Mouse (Mus musculus): Measurements from ENCODE around the gene Arglu1. TPM values are rescaled to one million over a fixed set of nuclear protein-coding genes. Genes with fewer than 3 reads are reported as not detected.

Gene Arglu1
- polyA plus RNA-seq, 1 experiment from 2014 or later = 116 TPM

DNA sequence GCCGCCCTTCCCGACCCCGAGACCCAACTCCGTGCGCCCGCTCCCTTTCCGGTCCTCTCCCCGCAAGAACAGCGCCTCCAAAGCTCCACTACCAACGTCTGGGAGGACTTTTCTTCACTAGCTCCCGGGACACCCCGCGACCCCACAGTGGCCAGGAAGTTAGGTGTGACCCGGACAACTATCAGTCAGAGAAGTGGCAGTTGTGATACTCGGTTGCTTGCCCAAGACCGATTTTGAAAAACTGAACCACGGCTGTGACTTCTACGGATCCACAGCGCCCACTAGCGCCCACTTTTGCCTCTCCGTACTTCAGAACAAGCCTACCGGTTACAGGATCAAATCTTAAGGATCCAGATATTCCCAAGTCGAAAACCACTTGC, 28.6 kb downstream of the Arglu1 start:
- H3K36me3 ChIP-seq (ENCODE audit: control insufficient read depth, insufficient read depth, low read length) = peaks cover 8% of the 10 kb centered on the region; the same call in 1 of the 2 replicates
- peak overlapping the region; percentile 55 for H3K27ac ChIP-seq (replicated peaks; ENCODE audit: low read depth, low read length)
- peak overlapping the region; percentile 69 for H3K4me2 ChIP-seq (ENCODE audit: low read depth, low read length)
- ATAC-seq (ENCODE audit: low read depth) (peak; percentile 3; the same call in 1 of the 2 replicates), DNase-seq (ENCODE audit: low spot score) (peak; percentile 94)
- no peaks in the 10 kb centered on the region for H3K27me3 ChIP-seq (replicated peaks; ENCODE audit: control insufficient read depth, insufficient read depth, low read length)
- peak overlapping the region; percentile 87 for H3K4me3 ChIP-seq (ENCODE audit: low read depth, low read length)
- peaks cover 2% of the 10 kb centered on the region; the same call in 1 of the 2 replicates for H3K4me1 ChIP-seq (ENCODE audit: control insufficient read depth, insufficient read depth, low read length)
- WGBS = 1% methylated on average over 23 of the region's 23 CpGs
- no peaks in the 10 kb centered on the region for H3K9me3 ChIP-seq (ENCODE audit: control insufficient read depth, low read length)
- H3K9ac ChIP-seq (ENCODE audit: low read depth, low read length) = peak overlapping the region; percentile 92

- H3K9me3 ChIP-seq (ENCODE audit: control insufficient read depth, low read length) = no peaks in the 10 kb centered on the region
- ATAC-seq (ENCODE audit: low read depth) (peak; percentile 94), DNase-seq (ENCODE audit: low spot score) (peak; percentile 97)
- peak within 1 kb of the TSS; percentile 81 for H3K27ac ChIP-seq (replicated peaks; ENCODE audit: low read depth, low read length)
- H3K4me2 ChIP-seq (ENCODE audit: low read depth, low read length) = peak within 1 kb of the TSS; percentile 69
- H3K4me1 ChIP-seq (ENCODE audit: control insufficient read depth, insufficient read depth, low read length) = peaks cover 4% of the 10 kb centered on the region; the same call in 1 of the 2 replicates
- H3K27me3 ChIP-seq (replicated peaks; ENCODE audit: control insufficient read depth, insufficient read depth, low read length) = no peaks in the 10 kb centered on the region
- peak within 1 kb of the TSS; percentile 87 for H3K4me3 ChIP-seq (ENCODE audit: low read depth, low read length)
- 0% methylated on average over 24 of the region's 70 CpGs for WGBS
- H3K36me3 ChIP-seq (ENCODE audit: control insufficient read depth, insufficient read depth, low read length) = peaks cover 4% of the 10 kb centered on the region; the same call in 1 of the 2 replicates
- H3K9ac ChIP-seq (ENCODE audit: low read depth, low read length) = peak within 1 kb of the TSS; percentile 92
Measured at GRCm38 (mm10) chr8:8661103-8661758, 29.1 kb downstream of the Arglu1 start, which contains the start of gene Efnb2. Gene Efnb2 (minus strand): TSS chr8:8661242.

GRCm38 (mm10) chr8:8660307-8661098, 29.8 kb downstream of the Arglu1 start:
- peak; percentile 4 for ATAC-seq (ENCODE audit: low read depth)
- peak; percentile 17 for DNase-seq (ENCODE audit: low spot score)
- H3K4me1 ChIP-seq (ENCODE audit: control insufficient read depth, insufficient read depth, low read length) = peaks cover 7% of the 10 kb centered on the region
- H3K9me3 ChIP-seq (ENCODE audit: control insufficient read depth, low read length) = no peaks in the 10 kb centered on the region
- H3K9ac ChIP-seq (ENCODE audit: low read depth, low read length) = peak overlapping the region; percentile 92
- peak overlapping the region; percentile 87 for H3K4me3 ChIP-seq (ENCODE audit: low read depth, low read length)
- no peaks in the 10 kb centered on the region for H3K27me3 ChIP-seq (replicated peaks; ENCODE audit: control insufficient read depth, insufficient read depth, low read length)
- under 1% methylated on average over 52 of the region's 88 CpGs for WGBS
- no peaks in the 10 kb centered on the region for H3K36me3 ChIP-seq (ENCODE audit: control insufficient read depth, insufficient read depth, low read length)
- peak overlapping the region; percentile 69 for H3K4me2 ChIP-seq (ENCODE audit: low read depth, low read length)
- peak overlapping the region; percentile 81 for H3K27ac ChIP-seq (replicated peaks; ENCODE audit: low read depth, low read length)

DNA sequence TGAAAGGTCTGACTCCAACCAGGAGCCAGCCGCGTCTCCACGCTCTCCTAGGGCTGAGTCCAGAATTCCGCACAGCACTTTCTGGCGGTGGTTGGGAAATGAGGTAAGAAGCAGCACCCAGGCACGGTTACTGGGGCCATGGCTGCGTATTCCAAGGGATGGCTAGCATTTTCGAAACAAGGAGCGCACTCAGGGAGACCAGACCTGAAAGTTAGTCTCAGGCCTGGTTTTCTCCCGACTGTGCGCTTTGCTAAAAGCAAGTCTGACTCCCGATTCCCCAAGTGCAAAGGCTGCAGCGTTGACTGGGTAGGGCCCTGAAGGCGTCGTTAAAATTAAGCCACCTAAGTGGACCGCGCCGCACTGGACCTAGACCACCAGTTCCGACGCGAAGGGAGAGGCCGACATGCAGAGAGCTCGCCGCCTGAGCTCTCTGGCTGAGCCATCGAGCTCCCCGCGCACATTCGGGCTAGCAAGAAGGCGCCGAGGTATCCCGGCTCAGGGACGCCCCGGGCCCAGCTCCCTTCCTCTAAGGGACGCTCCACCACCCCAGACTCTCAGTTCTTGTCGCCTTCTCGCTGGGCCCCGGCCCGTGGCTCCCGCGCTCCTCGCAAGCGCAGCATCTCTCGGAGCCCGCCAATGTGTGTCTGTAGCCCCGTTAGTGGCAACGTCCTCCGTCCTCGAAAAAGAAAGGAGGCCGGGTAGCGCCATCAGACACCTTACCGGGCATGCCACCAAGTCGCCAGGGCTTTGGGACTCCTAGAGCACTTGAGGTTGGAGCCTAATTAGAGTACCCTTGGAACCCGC, 30.6 kb downstream of the Arglu1 start:
- Histone ChIP-seq H3K9ac (ENCODE audit: low read depth, low read length) (peak overlapping the region; percentile 92), H3K4me2 (ENCODE audit: low read depth, low read length) (peak overlapping the region; percentile 69), H3K4me3 (ENCODE audit: low read depth, low read length) (peak overlapping the region; percentile 87), H3K27ac (replicated peaks; ENCODE audit: low read depth, low read length) (peak overlapping the region; percentile 81), H3K9me3 (ENCODE audit: control insufficient read depth, low read length) (no peaks in the 10 kb centered on the region), H3K27me3 (replicated peaks; ENCODE audit: control insufficient read depth, insufficient read depth, low read length) (no peaks in the 10 kb centered on the region), H3K4me1 (ENCODE audit: control insufficient read depth, insufficient read depth, low read length) (peaks cover 15% of the 10 kb centered on the region), H3K36me3 (ENCODE audit: control insufficient read depth, insufficient read depth, low read length) (no peaks in the 10 kb centered on the region)
- no peak for ATAC-seq (ENCODE audit: low read depth)
- DNase-seq (ENCODE audit: low spot score) = peak; percentile 51
- WGBS = under 1% methylated on average over 40 of the region's 53 CpGs

DNA sequence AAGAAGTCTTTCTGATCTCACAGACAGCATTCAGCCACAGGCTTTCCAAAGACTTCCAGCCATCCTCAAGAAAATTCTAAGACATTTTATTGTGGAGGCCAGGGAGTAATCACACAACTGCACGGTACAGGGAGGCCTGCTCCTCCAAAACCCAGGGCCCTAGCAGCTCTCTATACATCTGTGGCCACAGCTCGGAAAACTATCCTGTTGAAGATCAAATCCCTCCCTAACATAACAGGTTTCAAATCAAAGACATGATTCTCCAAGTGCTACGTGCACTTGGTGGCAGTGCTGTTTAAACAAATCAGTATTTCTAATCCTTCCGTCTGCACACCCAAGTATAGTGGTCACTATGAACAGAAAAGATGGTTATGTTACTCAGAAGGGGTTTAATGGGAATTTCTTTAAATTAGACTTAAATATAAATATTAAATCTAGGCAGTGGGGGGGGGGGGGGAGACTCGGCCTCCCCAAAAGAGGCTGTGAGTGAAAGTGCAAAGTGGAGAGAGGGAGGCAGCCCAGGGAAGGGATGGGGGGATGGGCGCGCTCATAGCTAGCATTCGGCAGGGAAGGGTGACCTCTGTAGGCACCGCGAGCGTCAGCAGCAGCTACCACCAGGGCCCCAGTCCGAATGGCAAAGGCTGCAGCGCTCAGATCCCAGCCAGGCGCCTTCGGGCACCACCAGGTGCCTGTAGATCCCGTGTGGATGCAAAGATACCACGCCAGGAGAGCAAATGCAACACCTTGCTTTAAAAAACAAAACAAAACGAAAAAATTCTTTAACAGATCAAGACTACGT, 31.7 kb downstream of the Arglu1 start:
- H3K27ac ChIP-seq (replicated peaks; ENCODE audit: low read depth, low read length) = peak overlapping the region; percentile 81
- H3K9ac ChIP-seq (ENCODE audit: low read depth, low read length) = peak overlapping the region; percentile 92
- 3% methylated on average over 18 of the region's 19 CpGs for WGBS
- H3K36me3 ChIP-seq (ENCODE audit: control insufficient read depth, insufficient read depth, low read length) = no peaks in the 10 kb centered on the region
- ATAC-seq (ENCODE audit: low read depth) = peak; percentile 51
- no peaks in the 10 kb centered on the region for H3K27me3 ChIP-seq (replicated peaks; ENCODE audit: control insufficient read depth, insufficient read depth, low read length)
- peak; percentile 96 for DNase-seq (ENCODE audit: low spot score)
- no peaks in the 10 kb centered on the region for H3K9me3 ChIP-seq (ENCODE audit: control insufficient read depth, low read length)
- peak overlapping the region; percentile 69 for H3K4me2 ChIP-seq (ENCODE audit: low read depth, low read length)
- H3K4me3 ChIP-seq (ENCODE audit: low read depth, low read length) = peak overlapping the region; percentile 87
- peaks cover 22% of the 10 kb centered on the region for H3K4me1 ChIP-seq (ENCODE audit: control insufficient read depth, insufficient read depth, low read length)

DNA sequence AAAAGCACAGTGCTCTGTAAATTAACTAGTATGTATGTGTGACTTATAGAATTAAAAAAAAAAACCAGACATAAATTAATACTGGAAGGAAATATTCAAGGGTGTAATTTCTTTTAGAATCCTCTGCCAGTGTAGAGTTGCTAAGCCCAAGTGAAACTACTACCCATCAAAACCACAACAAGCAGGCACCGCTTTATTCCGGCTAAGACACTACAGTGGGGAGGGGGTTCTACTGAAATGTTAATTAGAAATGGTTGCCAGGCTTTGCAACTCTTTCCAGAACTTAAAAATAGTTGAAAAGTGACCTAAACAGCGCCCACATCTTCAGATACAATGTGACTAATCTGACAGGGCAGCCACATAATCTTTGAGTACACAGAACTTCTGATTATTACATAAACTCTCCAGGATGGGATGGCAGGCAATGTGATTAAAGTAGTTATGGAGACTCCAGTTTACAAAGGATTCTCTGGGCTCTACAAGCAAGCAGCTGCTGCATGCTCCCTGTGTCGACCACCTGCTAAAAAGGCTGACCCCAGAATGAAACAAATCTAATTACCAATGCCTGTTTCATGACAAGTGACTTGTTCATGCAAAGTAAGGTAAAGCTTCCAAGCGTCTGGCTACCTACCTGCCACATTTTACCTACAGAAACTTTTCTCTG, 32.5 kb downstream of the Arglu1 start:
- H3K36me3 ChIP-seq (ENCODE audit: control insufficient read depth, insufficient read depth, low read length) = no peaks in the 10 kb centered on the region
- H3K27me3 ChIP-seq (replicated peaks; ENCODE audit: control insufficient read depth, insufficient read depth, low read length) = no peaks in the 10 kb centered on the region
- peak overlapping the region; percentile 35 for H3K27ac ChIP-seq (replicated peaks; ENCODE audit: low read depth, low read length)
- ATAC-seq (ENCODE audit: low read depth) = no peak
- H3K4me2 ChIP-seq (ENCODE audit: low read depth, low read length) = peak overlapping the region; percentile 69
- H3K4me1 ChIP-seq (ENCODE audit: control insufficient read depth, insufficient read depth, low read length) = peaks cover 26% of the 10 kb centered on the region
- peak; percentile 48 for DNase-seq (ENCODE audit: low spot score)
- no peaks in the 10 kb centered on the region for H3K9me3 ChIP-seq (ENCODE audit: control insufficient read depth, low read length)
- peak overlapping the region; percentile 87 for H3K4me3 ChIP-seq (ENCODE audit: low read depth, low read length)
- peak overlapping the region; percentile 92 for H3K9ac ChIP-seq (ENCODE audit: low read depth, low read length)
- 25% methylated on average over 5 of the region's 5 CpGs for WGBS

DNA sequence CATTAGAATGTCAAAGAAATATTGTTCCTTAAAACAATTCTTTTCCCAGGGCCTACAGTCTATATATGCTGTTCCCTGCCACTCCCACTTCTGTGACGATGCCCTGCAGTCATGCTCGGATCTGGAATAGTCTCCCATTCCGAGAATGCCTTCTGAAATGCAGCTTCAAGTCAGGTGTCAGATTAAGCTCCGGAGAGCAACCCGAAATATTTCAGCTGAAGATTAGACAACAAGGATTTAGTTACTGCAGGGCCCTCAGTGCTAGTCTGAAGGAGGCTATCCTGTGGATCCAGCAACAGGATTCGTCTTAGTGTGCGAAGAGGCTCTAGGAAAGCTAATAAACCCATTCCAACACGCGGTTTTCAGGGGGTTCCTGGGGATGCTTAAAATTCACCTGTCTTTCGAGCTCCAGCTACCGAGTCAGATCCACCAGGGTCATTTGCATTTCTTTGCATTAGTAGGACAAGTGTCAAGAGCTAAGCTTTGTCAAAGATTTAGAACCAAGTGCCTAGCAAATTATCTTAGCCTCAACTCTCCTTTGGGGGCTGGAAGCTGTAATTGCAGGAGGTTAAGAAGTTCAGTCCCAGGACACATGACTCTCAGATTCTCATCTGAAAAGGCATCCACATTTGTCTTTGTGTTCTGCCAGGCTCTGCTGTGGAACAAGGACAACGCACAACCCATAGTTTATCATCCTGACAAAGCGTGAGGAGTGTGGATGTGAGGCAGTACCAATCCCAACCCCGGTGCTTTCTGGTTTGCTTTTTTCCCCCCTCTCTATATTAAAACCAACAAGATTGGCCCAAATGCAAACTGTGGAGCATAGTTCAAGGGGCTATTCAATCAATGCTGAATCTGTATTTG, 33.5 kb downstream of the Arglu1 start:
- Histone ChIP-seq H3K36me3 (ENCODE audit: control insufficient read depth, insufficient read depth, low read length) (no peaks in the 10 kb centered on the region), H3K9me3 (ENCODE audit: control insufficient read depth, low read length) (no peaks in the 10 kb centered on the region), H3K27ac (replicated peaks; ENCODE audit: low read depth, low read length) (peak overlapping the region; percentile 35; the same call in 1 of the 2 replicates), H3K9ac (ENCODE audit: low read depth, low read length) (peak overlapping the region; percentile 38), H3K4me3 (ENCODE audit: low read depth, low read length) (peak overlapping the region; percentile 87), H3K4me2 (ENCODE audit: low read depth, low read length) (peak overlapping the region; percentile 69), H3K4me1 (ENCODE audit: control insufficient read depth, insufficient read depth, low read length) (peaks cover 29% of the 10 kb centered on the region), H3K27me3 (replicated peaks; ENCODE audit: control insufficient read depth, insufficient read depth, low read length) (no peaks in the 10 kb centered on the region)
- DNase-seq (ENCODE audit: low spot score) = peak; percentile 59
- WGBS = 19% methylated on average over 14 of the region's 14 CpGs
- ATAC-seq (ENCODE audit: low read depth) = no peak

Measured in embryonic facial prominence, embryonic 14.5 days (tissue).